Mouse (Mus musculus): Measurements from ENCODE around the gene Ccnjl.

DNA sequence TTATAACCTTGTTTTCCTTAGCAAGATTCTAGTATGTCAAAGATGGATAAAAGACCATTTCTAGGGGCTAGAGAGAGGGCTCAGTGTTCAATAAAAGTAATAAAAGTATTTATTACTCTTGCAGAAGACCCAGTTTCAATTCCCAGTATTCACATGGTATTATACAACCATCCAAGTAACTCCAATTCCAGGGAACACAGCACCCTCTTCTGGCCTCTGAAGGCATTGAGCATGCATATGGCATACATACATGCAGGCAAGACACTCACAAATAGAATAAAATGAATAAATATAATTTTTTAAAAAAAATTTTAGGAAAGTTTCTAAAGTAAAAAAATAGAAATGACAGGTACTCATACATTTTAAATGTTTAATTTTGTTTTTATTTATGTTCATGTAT, 10.5 kb upstream of the Ccnjl start:
- TF ChIP-seq TAL1 (IDR thresholded peaks at IDR 0.05; ENCODE audit: low read length) (no peak), GATA1 (IDR thresholded peaks at IDR 0.05; ENCODE audit: low read length) (no peak)
